Mouse (Mus musculus) hindbrain, embryonic 12.5 days (tissue): ENCODE measurements around the gene Epas1. TPM values are rescaled to one million over a fixed set of nuclear protein-coding genes. Genes with fewer than 3 reads are reported as not detected.

Source experiments
- ATAC-seq: fragments of 200-750 bp; cut with Nextera tagmentation; 2 replicates; pipeline ENCODE4 v1.8.0; 2017; ENCODE audit warnings: moderate TSS enrichment; ENCODE audit not compliant: low FRiP score
- H3K27ac ChIP-seq: fragments of 300-500 bp; sonication (generic); 2 replicates; pipeline ENCODE4 v1.5.1; 2016; ENCODE audit warnings: mild to moderate bottlenecking
- H3K27me3 ChIP-seq: fragments of 300-500 bp; sonication (generic); 2 replicates; pipeline ENCODE4 v1.6.1; 2016; ENCODE audit warnings: mild to moderate bottlenecking
- H3K36me3 ChIP-seq: fragments of 300-500 bp; sonication (generic); 2 replicates; pipeline ENCODE4 v1.6.1; 2016; ENCODE audit warnings: mild to moderate bottlenecking
- H3K4me1 ChIP-seq: fragments of 300-500 bp; sonication (generic); 2 replicates; pipeline ENCODE4 v1.6.1; 2016
- H3K4me2 ChIP-seq: fragments of 300-500 bp; sonication (generic); replicated peaks from 2 replicates; pipeline ENCODE4 v1.6.1; 2016; ENCODE audit warnings: mild to moderate bottlenecking
- H3K4me3 ChIP-seq: fragments of 300-500 bp; sonication (generic); 2 replicates; pipeline ENCODE4 v1.5.1; 2016; ENCODE audit warnings: mild to moderate bottlenecking
- H3K9ac ChIP-seq: fragments of 300-500 bp; sonication (generic); 2 replicates; pipeline ENCODE4 v1.6.1; 2016; ENCODE audit warnings: mild to moderate bottlenecking, moderate library complexity
- H3K9me3 ChIP-seq: fragments of 300-500 bp; sonication (generic); replicated peaks from 2 replicates; pipeline ENCODE4 v1.6.1; 2016; ENCODE audit warnings: mild to moderate bottlenecking
- WGBS: fragments of 180-500 bp; shearing (Covaris S2); methylation state at CpG from one replicate; pipeline ENCODE4 v1.1.7; 2016; 5-methylcytosine and 5-hydroxymethylcytosine counted together
- polyA plus RNA-seq: library from polyadenylated mRNA; unstranded; fragments of >200 nt; fragmentation: Nextera tagmentation; extraction: Ambion mirVana; gene quantifications from 2 replicates; pipeline ENCODE4 v1.2.1, GENCODE M21; 2016

The Epas1 gene
- polyA plus RNA-seq, 1 experiment from 2014 or later, result 4.0 TPM

DNA sequence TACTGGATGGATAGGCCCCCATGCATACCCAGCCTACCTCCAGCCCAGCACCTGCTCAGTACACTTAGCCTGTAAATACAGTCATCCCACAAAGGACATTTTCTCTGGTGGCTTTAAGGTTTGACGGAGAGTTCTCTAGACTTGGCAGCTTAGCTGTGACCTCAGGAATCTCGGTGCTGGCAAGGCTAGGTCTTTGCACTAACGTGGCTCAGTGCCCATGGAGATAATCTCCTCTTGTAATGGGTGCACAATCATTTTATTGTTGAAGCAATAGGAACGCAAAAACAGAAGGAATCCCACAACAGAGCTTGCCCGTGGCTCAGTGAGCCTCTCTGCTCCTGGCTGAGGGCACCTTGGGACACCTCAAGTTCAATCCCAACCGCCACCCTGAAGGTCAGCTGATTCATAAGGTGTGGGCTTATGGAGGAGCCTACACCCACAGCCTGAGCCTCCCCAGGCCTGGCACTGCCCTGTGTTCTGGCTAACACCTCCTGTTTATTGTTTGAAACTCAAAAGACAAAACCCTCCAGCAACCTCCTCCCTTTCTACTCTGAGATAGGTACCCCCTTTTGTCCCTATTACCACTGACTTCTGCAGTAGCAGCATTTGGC lies 27.3 kb downstream of the Epas1 start:
- Histone ChIP-seq H3K9me3 (no peaks in the 10 kb centered on the region), H3K4me2 (no peak overlapping the region), H3K27ac (no peak overlapping the region), H3K4me1 (peaks cover 12% of the 10 kb centered on the region), H3K9ac (no peak overlapping the region), H3K27me3 (no peaks in the 10 kb centered on the region), H3K4me3 (no peak overlapping the region), H3K36me3 (no peaks in the 10 kb centered on the region)
- 81% methylated on average over 6 of the region's 6 CpGs for WGBS
- ATAC-seq, result no peak

DNA sequence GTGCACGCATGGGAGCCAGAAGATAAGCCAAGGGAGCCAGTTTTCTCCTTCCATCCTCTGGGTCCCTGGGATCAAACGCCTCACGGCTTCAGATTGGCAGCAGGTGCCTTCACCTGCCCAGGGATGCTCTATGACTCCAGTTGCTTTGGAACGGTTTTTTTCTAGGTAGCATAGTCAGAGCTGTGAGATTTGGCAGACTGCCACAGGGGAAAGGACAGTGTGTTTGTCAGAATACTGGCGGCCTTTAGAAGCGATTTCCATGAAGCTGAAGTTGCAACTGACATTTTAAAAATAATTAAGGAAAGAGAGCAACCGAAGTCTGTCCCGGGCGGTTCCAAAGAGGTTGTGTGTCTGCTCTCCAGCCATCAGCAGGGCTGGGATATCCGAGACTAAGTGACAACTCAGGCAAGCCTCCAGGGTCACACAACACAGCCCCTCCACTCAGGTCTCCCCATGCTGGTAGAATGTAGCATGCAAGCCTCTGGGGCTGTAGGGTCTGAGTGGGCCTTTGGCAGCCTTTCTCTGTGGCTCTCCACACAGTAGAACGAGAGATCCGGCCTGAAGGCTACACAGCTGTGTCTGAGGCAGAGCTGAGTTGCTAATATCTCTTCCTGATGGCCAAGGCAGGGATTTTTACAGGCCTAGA lies 28.4 kb downstream of the Epas1 start:
- WGBS, result 84% methylated on average over 12 of the region's 12 CpGs

DNA sequence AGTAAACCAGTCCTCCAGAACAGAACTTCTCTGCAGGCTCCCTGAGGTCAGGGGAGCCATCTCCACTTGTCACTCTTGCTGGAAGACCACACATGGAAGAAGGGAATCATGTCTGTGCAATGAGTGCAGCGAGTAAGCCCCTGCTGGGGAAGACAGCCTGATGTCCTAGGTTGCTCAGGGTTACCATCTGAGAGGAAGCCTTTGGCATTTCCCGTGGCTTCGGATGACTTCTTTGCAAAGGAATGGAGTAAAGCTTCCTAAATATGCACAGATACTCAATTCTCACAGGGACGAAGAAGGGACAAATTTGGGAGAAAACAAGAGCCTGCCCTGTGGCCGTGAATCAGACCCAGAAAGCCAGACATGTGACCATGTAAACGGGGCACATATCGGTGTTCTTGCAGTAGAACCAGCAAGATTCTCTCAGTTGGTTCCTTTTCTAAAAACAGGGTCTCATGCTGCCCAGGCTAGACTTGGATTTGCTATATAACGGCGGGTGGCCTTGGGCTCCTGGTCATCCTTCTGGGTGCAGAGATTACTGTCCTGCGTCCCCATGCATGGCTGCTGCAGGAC lies 31.0 kb downstream of the Epas1 start:
- Histone ChIP-seq H3K27ac (no peak overlapping the region), H3K9ac (no peak overlapping the region), H3K9me3 (no peaks in the 10 kb centered on the region), H3K36me3 (no peaks in the 10 kb centered on the region), H3K4me1 (peaks cover 15% of the 10 kb centered on the region), H3K27me3 (no peaks in the 10 kb centered on the region), H3K4me3 (no peak overlapping the region), H3K4me2 (no peak overlapping the region)
- 66% methylated on average over 10 of the region's 10 CpGs for WGBS
- no peak for ATAC-seq

More for the DNA sequence above, 28.4 kb downstream of the Epas1 start:
- H3K4me2 ChIP-seq, result no peak overlapping the region
- no peaks in the 10 kb centered on the region for H3K36me3 ChIP-seq
- H3K9me3 ChIP-seq, result no peaks in the 10 kb centered on the region
- no peak for ATAC-seq
- no peak overlapping the region for H3K9ac ChIP-seq
- H3K4me3 ChIP-seq, result no peak overlapping the region
- peaks cover 15% of the 10 kb centered on the region for H3K4me1 ChIP-seq
- H3K27me3 ChIP-seq, result no peaks in the 10 kb centered on the region
- no peak overlapping the region for H3K27ac ChIP-seq

DNA sequence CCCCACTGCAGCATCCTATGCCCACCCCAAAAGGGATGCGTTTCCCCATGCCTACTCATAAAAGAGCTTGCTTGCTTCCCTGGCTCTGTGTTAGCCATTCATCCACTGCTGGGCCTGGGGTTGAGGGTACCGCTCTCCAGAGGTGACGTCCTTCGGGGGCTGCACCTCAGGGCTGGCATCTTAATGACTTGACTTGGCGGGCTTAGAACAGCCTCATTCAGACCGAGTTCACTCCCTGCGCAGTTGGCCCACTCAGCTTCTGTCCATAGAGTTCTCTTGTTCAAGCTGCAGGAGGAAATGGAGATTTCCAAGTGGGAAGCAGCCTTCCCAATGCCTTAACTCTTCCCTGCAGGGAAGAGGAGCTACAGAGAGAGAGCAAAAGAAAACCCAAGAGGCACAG lies 32.1 kb downstream of the Epas1 start:
- WGBS, result 48% methylated on average over 7 of the region's 7 CpGs
- no peak overlapping the region for H3K27ac ChIP-seq
- ATAC-seq, result no peak

DNA sequence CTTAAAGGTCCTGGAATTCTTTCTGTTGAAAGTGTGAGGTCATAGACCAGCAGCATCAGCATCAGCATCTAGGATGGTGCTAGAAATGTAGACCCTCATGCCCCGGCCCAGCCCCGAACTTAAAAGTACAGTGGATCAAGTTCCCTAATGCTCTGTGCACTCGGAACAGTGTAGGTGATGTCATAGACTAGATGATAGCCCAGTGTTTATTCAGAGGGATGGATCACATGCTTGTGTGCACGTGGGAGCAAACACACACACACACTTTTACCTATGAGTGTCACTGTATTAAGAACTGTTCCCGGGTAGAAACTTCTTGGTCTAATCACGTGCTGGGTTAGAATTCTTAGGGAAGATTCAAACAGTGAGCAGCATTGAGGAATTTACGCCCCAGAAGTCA lies 33.0 kb downstream of the Epas1 start:
- no peak overlapping the region for H3K9ac ChIP-seq
- no peak overlapping the region for H3K4me3 ChIP-seq
- ATAC-seq, result no peak
- peaks cover 15% of the 10 kb centered on the region for H3K4me1 ChIP-seq
- no peak overlapping the region for H3K27ac ChIP-seq
- H3K9me3 ChIP-seq, result no peaks in the 10 kb centered on the region
- no peaks in the 10 kb centered on the region for H3K27me3 ChIP-seq
- WGBS, result 83% methylated on average over 7 of the region's 7 CpGs
- H3K36me3 ChIP-seq, result no peaks in the 10 kb centered on the region
- no peak overlapping the region for H3K4me2 ChIP-seq

More for the DNA sequence above, 32.1 kb downstream of the Epas1 start:
- Histone ChIP-seq H3K4me3 (no peak overlapping the region), H3K4me2 (no peak overlapping the region), H3K4me1 (peaks cover 15% of the 10 kb centered on the region), H3K9ac (no peak overlapping the region), H3K9me3 (no peaks in the 10 kb centered on the region), H3K27me3 (no peaks in the 10 kb centered on the region), H3K36me3 (no peaks in the 10 kb centered on the region)

DNA sequence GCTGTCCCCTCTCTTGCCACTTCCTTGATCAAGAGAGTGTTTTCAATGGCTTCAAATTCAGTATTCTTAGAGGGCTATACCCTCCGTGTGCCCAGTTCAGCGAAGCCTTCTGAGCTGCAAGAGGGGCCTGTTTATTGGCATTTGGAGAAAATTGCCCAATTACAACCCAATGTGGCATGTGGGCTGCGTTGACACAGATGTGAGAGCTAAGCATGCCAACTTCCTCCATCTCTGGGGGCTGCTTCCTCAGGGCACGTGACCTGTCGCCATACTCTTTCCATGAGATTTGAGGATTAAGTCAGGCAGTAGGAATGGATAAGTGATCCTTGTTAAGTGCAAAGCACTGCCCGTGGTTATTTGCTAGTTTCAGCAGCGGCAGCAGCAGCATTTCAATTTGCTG lies 34.3 kb downstream of the Epas1 start:
- no peak overlapping the region for H3K4me3 ChIP-seq
- no peak for ATAC-seq
- H3K36me3 ChIP-seq, result no peaks in the 10 kb centered on the region
- no peak overlapping the region for H3K4me2 ChIP-seq
- no peaks in the 10 kb centered on the region for H3K9me3 ChIP-seq
- peaks cover 15% of the 10 kb centered on the region for H3K4me1 ChIP-seq
- no peak overlapping the region for H3K27ac ChIP-seq
- no peak overlapping the region for H3K9ac ChIP-seq
- WGBS, result 81% methylated on average over 7 of the region's 7 CpGs
- no peaks in the 10 kb centered on the region for H3K27me3 ChIP-seq

DNA sequence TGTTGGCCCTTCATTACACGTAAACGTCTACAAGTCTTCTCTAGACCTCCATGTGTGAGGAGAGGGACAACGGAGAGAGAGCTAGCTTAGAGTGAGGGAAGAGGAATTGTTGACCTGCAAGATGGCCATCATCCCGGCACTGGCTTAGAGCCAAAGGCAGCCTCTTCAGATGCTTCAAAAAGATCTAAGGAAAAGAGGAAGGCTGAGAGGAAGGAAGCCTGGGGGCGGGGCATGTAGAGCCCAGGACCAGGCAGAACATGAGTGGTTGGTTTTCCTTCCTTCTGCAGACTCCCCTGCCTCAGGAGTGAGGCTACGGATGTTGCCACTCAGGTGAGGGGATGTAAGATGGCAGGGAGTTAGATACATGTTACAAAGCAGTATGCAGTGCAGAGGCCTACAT lies 34.8 kb downstream of the Epas1 start:
- H3K4me1 ChIP-seq, result peaks cover 15% of the 10 kb centered on the region
- no peak overlapping the region for H3K4me3 ChIP-seq
- H3K27ac ChIP-seq, result no peak overlapping the region
- no peak overlapping the region for H3K9ac ChIP-seq
- H3K36me3 ChIP-seq, result no peaks in the 10 kb centered on the region
- 80% methylated on average over 6 of the region's 6 CpGs for WGBS
- H3K27me3 ChIP-seq, result no peaks in the 10 kb centered on the region
- no peak for ATAC-seq
- no peak overlapping the region for H3K4me2 ChIP-seq
- no peaks in the 10 kb centered on the region for H3K9me3 ChIP-seq

DNA sequence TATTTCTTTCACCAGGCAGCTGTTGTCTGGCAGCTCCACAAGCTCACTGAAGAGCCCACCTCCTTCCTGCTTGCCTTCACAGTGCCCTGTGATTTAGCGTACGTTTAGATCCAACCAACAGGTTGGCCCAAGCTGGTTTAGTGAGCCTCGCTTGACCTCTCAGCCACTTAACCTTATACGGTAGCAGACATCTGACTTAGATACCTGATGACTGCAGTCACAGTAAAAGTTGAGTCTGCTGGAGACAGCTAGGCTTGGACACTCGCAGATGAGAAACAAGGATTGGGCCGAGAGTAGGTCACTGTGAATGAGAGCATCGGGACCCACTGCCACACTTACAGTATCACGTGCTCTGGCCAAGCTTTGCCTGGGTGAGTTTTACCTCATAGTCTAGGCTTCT lies 38.4 kb downstream of the Epas1 start:
- Histone ChIP-seq H3K36me3 (no peaks in the 10 kb centered on the region), H3K4me1 (no peaks in the 10 kb centered on the region), H3K4me2 (no peak overlapping the region), H3K9me3 (no peaks in the 10 kb centered on the region), H3K9ac (no peak overlapping the region), H3K4me3 (no peak overlapping the region), H3K27me3 (no peaks in the 10 kb centered on the region), H3K27ac (no peak overlapping the region)
- 96% methylated on average over 8 of the region's 8 CpGs for WGBS
- no peak for ATAC-seq

DNA sequence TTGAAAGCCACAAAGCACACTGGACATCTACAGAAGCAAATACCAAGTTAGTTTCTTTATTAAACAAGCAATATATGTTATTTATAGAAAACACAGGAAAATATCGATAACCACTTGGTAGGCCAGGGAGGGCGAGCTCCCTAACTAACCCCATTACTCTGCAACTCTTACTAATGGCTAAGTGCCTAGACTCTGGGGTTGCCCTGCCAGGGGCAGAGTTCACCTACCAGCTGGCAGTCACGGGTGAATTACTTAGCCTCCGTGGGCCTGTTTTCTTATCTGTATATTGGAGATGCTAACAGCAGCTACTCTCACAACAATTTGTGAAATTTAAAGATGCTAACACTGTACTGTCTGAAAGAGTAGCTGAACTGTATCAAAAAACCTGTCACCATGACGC lies 42.3 kb downstream of the Epas1 start:
- ATAC-seq, result no peak
- no peak overlapping the region for H3K4me2 ChIP-seq
- no peak overlapping the region for H3K4me3 ChIP-seq
- no peak overlapping the region for H3K9ac ChIP-seq
- no peaks in the 10 kb centered on the region for H3K9me3 ChIP-seq
- H3K36me3 ChIP-seq, result no peaks in the 10 kb centered on the region
- no peaks in the 10 kb centered on the region for H3K27me3 ChIP-seq
- H3K27ac ChIP-seq, result no peak overlapping the region
- 89% methylated on average over 5 of the region's 5 CpGs for WGBS
- no peaks in the 10 kb centered on the region for H3K4me1 ChIP-seq

DNA sequence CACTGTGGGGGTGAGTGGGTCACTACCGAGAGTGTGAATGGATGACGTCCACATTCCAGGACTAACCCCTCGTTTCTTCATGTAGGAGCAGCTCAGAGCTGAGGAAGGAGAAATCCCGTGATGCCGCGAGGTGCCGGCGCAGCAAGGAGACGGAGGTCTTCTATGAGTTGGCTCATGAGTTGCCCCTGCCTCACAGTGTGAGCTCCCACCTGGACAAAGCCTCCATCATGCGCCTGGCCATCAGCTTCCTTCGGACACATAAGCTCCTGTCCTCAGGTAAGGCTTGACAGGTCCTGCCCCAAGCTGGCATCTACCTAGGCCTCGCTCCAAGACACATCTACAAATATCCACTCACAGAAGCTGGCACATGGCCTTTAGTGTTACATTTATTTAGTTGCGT lies 43.5 kb downstream of the Epas1 start:
- H3K36me3 ChIP-seq, result no peaks in the 10 kb centered on the region
- no peak overlapping the region for H3K9ac ChIP-seq
- WGBS, result 94% methylated on average over 13 of the region's 13 CpGs
- no peaks in the 10 kb centered on the region for H3K27me3 ChIP-seq
- no peak overlapping the region for H3K4me2 ChIP-seq
- no peak overlapping the region for H3K4me3 ChIP-seq
- H3K4me1 ChIP-seq, result peaks cover 4% of the 10 kb centered on the region; the same call in 1 of the 2 replicates
- no peaks in the 10 kb centered on the region for H3K9me3 ChIP-seq
- no peak for ATAC-seq
- H3K27ac ChIP-seq, result no peak overlapping the region

DNA sequence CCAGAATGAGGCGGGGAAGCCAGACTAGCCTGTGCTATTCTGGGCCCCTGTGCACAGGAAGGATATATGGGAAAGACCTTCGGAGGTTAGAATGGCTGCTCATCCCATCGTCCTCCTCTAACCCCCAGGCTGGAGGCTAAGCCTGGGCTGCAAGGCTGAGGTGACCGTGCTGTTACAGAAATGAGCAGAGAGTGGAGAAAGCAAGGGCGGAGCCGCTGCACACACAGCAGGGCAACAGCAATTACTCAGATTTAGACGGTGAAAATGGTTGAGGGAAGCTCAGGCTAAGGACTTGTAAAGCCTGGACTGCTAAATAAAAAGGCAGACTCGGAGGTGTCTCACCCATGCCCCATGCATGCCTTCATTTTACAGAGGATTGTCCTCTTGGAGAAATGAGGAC lies 45.0 kb downstream of the Epas1 start:
- Histone ChIP-seq H3K27ac (no peak overlapping the region), H3K36me3 (no peaks in the 10 kb centered on the region), H3K4me3 (no peak overlapping the region), H3K4me2 (no peak overlapping the region), H3K9ac (no peak overlapping the region), H3K9me3 (no peaks in the 10 kb centered on the region), H3K27me3 (no peaks in the 10 kb centered on the region), H3K4me1 (peaks cover 4% of the 10 kb centered on the region; the same call in 1 of the 2 replicates)
- 69% methylated on average over 8 of the region's 8 CpGs for WGBS
- no peak for ATAC-seq

DNA sequence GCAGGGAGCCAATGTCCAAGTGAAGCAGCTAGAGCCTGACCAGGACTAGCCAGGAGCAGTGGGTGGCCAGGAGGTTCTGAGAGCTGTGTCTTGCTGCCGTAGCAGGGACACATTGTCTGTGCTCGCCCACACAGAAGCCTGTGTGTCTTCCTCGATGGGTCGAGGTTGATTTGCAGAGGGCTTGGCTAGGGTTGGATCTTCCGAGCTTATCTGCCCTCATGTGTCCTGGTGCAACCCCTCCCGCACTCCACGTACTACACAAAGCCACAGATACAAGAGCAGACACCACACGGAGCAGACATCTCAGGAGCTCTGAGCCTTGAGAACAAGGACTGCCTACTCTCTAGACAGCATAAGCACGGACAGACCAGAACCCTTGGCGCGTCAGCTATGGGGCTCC lies 45.5 kb downstream of the Epas1 start:
- H3K9ac ChIP-seq, result no peak overlapping the region
- H3K4me2 ChIP-seq, result no peak overlapping the region
- no peaks in the 10 kb centered on the region for H3K36me3 ChIP-seq
- no peak for ATAC-seq
- no peak overlapping the region for H3K4me3 ChIP-seq
- H3K4me1 ChIP-seq, result peaks cover 4% of the 10 kb centered on the region; the same call in 1 of the 2 replicates
- no peak overlapping the region for H3K27ac ChIP-seq
- no peaks in the 10 kb centered on the region for H3K27me3 ChIP-seq
- H3K9me3 ChIP-seq, result no peaks in the 10 kb centered on the region
- WGBS, result 74% methylated on average over 11 of the region's 11 CpGs

DNA sequence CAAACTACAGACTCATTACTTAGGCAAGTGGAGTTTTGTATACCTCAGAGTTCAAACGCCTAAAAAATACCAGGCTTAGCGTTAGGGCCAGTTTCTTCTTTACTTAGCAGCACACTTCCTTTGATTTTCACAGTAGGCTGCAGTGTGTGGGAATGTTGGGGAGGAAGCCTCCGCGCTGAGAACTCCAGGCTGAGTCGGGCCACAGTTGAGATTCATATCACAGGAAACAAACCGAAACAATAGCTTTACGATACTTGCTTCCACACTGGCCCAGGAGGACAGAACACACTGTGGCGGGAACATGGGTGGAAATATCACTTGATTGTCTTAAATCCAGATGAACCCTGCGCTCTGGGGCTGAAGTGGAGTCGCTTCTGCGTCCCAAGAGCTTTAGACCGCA lies 47.0 kb downstream of the Epas1 start:
- H3K36me3 ChIP-seq, result no peaks in the 10 kb centered on the region
- 72% methylated on average over 12 of the region's 12 CpGs for WGBS
- ATAC-seq, result no peak
- peaks cover 4% of the 10 kb centered on the region; the same call in 1 of the 2 replicates for H3K4me1 ChIP-seq
- no peak overlapping the region for H3K4me2 ChIP-seq
- H3K27me3 ChIP-seq, result no peaks in the 10 kb centered on the region
- H3K9ac ChIP-seq, result no peak overlapping the region
- H3K9me3 ChIP-seq, result no peaks in the 10 kb centered on the region
- no peak overlapping the region for H3K4me3 ChIP-seq
- no peak overlapping the region for H3K27ac ChIP-seq
